Mouse (Mus musculus): ENCODE results near the gene Degs1. TPM values are rescaled to one million over a fixed set of nuclear protein-coding genes. Genes with fewer than 3 reads are reported as not detected.

Degs1 gene
- polyA plus RNA-seq, 1 experiment from 2014 or later: 82.9 TPM

DNA sequence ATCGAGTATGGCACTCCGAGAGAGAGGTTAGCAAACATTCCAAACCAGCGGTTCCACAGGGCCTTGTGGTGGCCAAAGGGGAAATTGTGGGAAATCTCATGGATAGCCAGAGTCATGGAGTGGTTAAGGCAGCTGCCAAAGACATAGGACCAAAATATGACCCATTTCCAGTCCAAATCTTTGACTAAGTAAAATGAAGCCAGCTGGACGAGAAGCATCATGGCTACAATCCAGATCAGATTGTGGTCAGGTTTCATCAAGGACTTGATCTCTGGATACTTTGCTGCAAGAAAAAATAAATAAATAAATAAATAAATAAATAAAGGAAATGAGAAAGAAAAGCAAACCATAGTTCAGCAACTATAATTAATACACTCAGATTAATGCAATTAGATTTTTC lies 3.2 kb downstream of the Degs1 start:
- H3K9ac ChIP-seq: no peak overlapping the region
- 0 out of 2 replicates have a peak, but pooled peaks cover 5% of the 10 kb centered on the region for H3K27me3 ChIP-seq
- ATAC-seq (ENCODE audit: low read depth): no peak
- no peak overlapping the region for H3K27ac ChIP-seq (replicated peaks)
- peaks cover 40% of the 10 kb centered on the region for H3K36me3 ChIP-seq
- WGBS: 95% methylated on average over 4 of the region's 4 CpGs
- H3K4me3 ChIP-seq: no peak overlapping the region
- H3K9me3 ChIP-seq: no peaks in the 10 kb centered on the region
- no peak overlapping the region for H3K4me2 ChIP-seq
- peaks cover 30% of the 10 kb centered on the region for H3K4me1 ChIP-seq (replicated peaks)

- Histone ChIP-seq H3K4me2 (no peak overlapping the region), H3K9ac (no peak overlapping the region), H3K9me3 (no peaks in the 10 kb centered on the region), H3K4me3 (no peak overlapping the region), H3K27me3 (no peaks in the 10 kb centered on the region), H3K27ac (replicated peaks) (no peak overlapping the region), H3K36me3 (peaks cover 51% of the 10 kb centered on the region), H3K4me1 (replicated peaks) (peaks cover 3% of the 10 kb centered on the region)
- ATAC-seq (ENCODE audit: low read depth): no peak
- 91% methylated on average over 6 of the region's 6 CpGs for WGBS
Observed at GRCm38 (mm10) chr1:182275109-182275508, 7.5 kb downstream of the Degs1 start.

- Histone ChIP-seq H3K27me3 (no peaks in the 10 kb centered on the region), H3K9me3 (no peaks in the 10 kb centered on the region), H3K4me2 (no peak overlapping the region), H3K9ac (no peak overlapping the region), H3K36me3 (peaks cover 25% of the 10 kb centered on the region), H3K27ac (replicated peaks) (no peak overlapping the region), H3K4me3 (no peak overlapping the region), H3K4me1 (replicated peaks) (no peaks in the 10 kb centered on the region)
- WGBS: 74% methylated on average over 5 of the region's 5 CpGs
- no peak for ATAC-seq (ENCODE audit: low read depth)
Observed at GRCm38 (mm10) chr1:182271632-182272031, 11.0 kb downstream of the Degs1 start.

DNA sequence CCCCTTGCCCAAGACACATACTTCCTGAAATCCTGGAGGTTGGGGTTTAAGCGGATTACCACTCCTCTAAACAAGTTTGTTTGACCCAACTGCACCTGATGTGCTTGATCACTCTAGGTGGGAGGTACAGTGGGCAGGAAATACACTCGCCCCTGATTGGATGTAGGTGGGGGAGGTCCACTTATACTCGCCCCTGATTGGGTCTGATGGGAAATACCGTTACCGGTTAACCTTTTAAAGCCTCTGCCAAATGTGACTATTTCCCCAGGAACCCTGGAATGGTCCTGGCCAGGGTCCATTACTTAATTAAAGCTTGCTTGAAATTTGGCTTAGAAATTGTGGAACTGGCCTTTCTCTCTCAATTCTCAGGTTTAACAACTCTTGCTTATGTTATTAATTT lies 11.5 kb downstream of the Degs1 start:
- 83% methylated on average over 5 of the region's 5 CpGs for WGBS
- peaks cover 22% of the 10 kb centered on the region for H3K36me3 ChIP-seq

DNA sequence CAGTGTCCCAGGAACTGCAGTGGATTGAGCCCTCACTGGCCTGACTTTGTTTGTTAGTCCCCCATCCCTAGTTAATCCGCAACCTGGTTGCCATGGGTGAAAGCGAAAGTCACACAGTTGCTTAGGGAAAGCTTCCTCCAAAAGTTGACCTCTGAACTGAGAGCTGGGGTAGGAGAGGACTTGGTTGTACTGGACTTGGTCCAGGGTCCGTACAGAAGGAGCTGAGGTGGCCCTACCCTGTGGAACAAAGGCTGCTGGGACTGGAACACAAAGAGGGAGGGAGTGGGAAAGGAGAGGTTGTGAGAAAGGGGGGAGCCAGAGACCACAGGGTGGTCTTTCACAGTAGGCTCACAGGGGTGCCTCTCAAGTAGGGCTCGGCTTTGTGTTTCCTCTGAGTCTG lies 14.3 kb downstream of the Degs1 start:
- H3K27me3 ChIP-seq: no peaks in the 10 kb centered on the region
- no peak overlapping the region for H3K27ac ChIP-seq (replicated peaks)
- H3K4me3 ChIP-seq: no peak overlapping the region
- WGBS: 46% methylated on average over 4 of the region's 4 CpGs
- H3K9ac ChIP-seq: no peak overlapping the region
- H3K4me2 ChIP-seq: no peak overlapping the region
- no peaks in the 10 kb centered on the region for H3K9me3 ChIP-seq
- no peak for ATAC-seq (ENCODE audit: low read depth)
- H3K36me3 ChIP-seq: peaks cover 11% of the 10 kb centered on the region; the same call in 1 of the 2 replicates
- no peaks in the 10 kb centered on the region for H3K4me1 ChIP-seq (replicated peaks)

More for the DNA sequence above, 11.5 kb downstream of the Degs1 start:
- Histone ChIP-seq H3K27me3 (no peaks in the 10 kb centered on the region), H3K4me1 (replicated peaks) (no peaks in the 10 kb centered on the region), H3K4me2 (no peak overlapping the region), H3K4me3 (no peak overlapping the region), H3K27ac (replicated peaks) (no peak overlapping the region), H3K9ac (no peak overlapping the region), H3K9me3 (no peaks in the 10 kb centered on the region)
- no peak for ATAC-seq (ENCODE audit: low read depth)

GRCm38 (mm10) chr1:182266028-182266525 lies 16.5 kb downstream of the Degs1 start:
- Histone ChIP-seq H3K9me3 (no peaks in the 10 kb centered on the region), H3K4me3 (no peak overlapping the region), H3K27ac (replicated peaks) (no peak overlapping the region), H3K9ac (no peak overlapping the region), H3K36me3 (no peaks in the 10 kb centered on the region), H3K4me2 (no peak overlapping the region), H3K27me3 (no peaks in the 10 kb centered on the region), H3K4me1 (replicated peaks) (no peaks in the 10 kb centered on the region)
- ATAC-seq (ENCODE audit: low read depth): no peak
- WGBS: 94% methylated on average over 11 of the region's 11 CpGs

DNA sequence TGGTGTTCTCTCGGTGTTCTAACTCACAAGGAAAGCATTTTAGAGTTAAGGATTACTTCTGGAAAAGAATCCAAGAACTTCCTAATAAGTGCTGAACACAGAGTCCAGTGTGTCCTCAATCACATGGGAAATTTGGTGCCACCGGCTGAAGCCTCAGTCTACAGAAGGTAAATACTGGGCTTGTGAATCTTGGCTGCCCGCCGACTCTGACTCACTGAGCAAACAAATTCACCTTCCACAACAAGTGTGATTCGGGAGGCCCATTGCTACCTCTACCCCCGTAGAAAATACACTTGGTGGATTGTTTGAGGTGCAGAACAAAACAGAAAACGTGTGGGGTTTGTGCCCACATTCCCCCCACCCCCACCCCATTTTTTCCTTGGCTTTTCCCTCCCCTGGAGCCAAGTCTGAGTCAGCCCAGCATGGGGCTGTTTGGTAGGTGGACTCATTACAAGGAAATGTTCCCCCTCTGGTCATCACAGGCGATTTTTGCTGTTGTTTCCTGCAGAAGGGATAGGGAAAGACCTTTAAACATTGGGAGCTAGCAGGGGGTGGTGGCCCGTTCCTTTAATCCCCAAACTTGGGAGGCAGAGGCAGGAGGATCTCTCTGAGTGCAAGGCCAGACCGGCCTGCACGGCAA lies 26.4 kb downstream of the Degs1 start:
- WGBS: 88% methylated on average over 11 of the region's 11 CpGs
- no peak for ATAC-seq (ENCODE audit: low read depth)
- no peak overlapping the region for H3K4me3 ChIP-seq
- H3K27ac ChIP-seq (replicated peaks): no peak overlapping the region
- H3K9me3 ChIP-seq: no peaks in the 10 kb centered on the region
- no peak overlapping the region for H3K9ac ChIP-seq
- no peaks in the 10 kb centered on the region for H3K27me3 ChIP-seq
- H3K4me2 ChIP-seq: no peak overlapping the region
- H3K4me1 ChIP-seq (replicated peaks): no peaks in the 10 kb centered on the region
- no peaks in the 10 kb centered on the region for H3K36me3 ChIP-seq

- H3K4me1 ChIP-seq (replicated peaks): no peaks in the 10 kb centered on the region
- H3K4me2 ChIP-seq: no peak overlapping the region
- ATAC-seq (ENCODE audit: low read depth): no peak
- no peaks in the 10 kb centered on the region for H3K36me3 ChIP-seq
- no peak overlapping the region for H3K9ac ChIP-seq
- no peaks in the 10 kb centered on the region for H3K27me3 ChIP-seq
- 91% methylated on average over 11 of the region's 11 CpGs for WGBS
- H3K9me3 ChIP-seq: no peaks in the 10 kb centered on the region
- no peak overlapping the region for H3K4me3 ChIP-seq
- no peak overlapping the region for H3K27ac ChIP-seq (replicated peaks)
Observed at GRCm38 (mm10) chr1:182255031-182255430, 27.6 kb downstream of the Degs1 start.

GRCm38 (mm10) chr1:182254618-182255017 lies 28.0 kb downstream of the Degs1 start:
- no peaks in the 10 kb centered on the region for H3K36me3 ChIP-seq
- H3K9ac ChIP-seq: no peak overlapping the region
- no peak overlapping the region for H3K27ac ChIP-seq (replicated peaks)
- 91% methylated on average over 8 of the region's 8 CpGs for WGBS
- no peak overlapping the region for H3K4me3 ChIP-seq
- ATAC-seq (ENCODE audit: low read depth): no peak
- H3K9me3 ChIP-seq: no peaks in the 10 kb centered on the region
- no peak overlapping the region for H3K4me2 ChIP-seq
- no peaks in the 10 kb centered on the region for H3K4me1 ChIP-seq (replicated peaks)
- no peaks in the 10 kb centered on the region for H3K27me3 ChIP-seq

DNA sequence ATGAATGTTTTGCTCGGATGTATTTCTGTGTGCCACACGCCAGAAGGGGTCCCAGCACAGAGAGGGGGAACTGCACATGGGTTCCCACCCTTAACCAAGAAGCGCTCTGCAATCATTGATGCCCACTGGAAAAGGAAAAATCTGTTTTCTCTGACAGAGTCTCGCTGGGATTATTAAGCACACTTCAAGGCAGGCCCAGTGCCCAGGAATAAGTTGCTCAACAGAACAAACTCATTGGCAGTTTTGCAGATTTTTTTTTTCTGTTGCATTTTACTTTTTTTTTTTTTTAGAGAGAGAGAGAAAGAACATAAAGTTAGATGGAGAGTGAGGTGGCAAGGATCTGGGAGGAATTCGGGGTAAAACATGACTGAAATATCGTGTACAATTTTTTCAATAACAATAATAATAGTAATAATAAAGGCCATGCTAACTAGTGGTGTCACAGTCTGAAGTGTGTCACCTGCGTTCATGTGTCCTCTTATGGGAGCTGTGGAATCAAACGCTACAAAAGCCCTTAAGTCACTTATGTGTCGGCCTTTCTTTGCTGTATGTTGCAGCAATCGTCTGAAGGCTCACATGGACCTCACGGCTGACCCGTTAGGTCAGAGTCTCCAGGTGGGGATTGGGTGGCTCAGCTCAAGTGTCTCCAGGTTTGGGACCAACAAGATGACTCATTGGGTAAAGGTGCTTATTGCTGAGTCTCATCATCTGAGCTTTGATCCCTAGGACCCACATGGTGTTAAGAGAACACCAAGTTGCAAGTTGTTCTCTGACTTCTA lies 28.7 kb downstream of the Degs1 start:
- no peaks in the 10 kb centered on the region for H3K4me1 ChIP-seq (replicated peaks)
- ATAC-seq (ENCODE audit: low read depth): no peak
- no peak overlapping the region for H3K4me3 ChIP-seq
- no peaks in the 10 kb centered on the region for H3K9me3 ChIP-seq
- no peak overlapping the region for H3K27ac ChIP-seq (replicated peaks)
- no peak overlapping the region for H3K9ac ChIP-seq
- no peaks in the 10 kb centered on the region for H3K36me3 ChIP-seq
- WGBS: 93% methylated on average over 12 of the region's 12 CpGs
- no peak overlapping the region for H3K4me2 ChIP-seq
- no peaks in the 10 kb centered on the region for H3K27me3 ChIP-seq

DNA sequence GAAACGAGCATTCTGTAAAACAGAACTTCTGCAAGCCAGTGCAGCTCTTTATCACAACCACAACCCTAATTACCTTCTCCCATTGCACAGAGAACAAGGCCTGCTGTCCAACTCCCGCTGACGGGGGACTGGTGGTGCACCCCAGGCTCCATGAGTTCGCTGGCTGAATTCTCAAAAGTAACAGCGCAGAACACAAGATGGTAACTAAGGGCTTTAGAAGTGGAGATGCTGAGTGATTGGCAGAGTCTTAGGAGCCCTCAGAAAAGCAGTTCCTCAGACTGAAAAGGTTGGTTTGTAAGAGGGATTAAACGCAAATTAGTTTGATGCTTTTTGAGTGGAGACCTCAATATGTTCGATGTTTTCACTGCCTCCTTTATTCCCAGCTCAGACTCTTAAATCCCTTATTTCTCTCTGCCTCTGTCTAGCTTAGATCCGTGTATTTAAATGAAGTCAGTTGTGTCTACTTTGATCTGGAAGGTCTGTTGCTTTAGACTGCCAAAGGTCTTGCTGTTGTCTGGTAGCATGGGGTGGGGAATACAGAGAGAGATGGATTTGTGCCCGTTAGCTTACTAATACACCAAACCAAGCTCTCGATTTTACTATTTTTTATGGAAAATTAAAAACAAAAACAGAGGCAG lies 30.0 kb downstream of the Degs1 start:
- ATAC-seq (ENCODE audit: low read depth): no peak
- Histone ChIP-seq H3K36me3 (no peaks in the 10 kb centered on the region), H3K27ac (replicated peaks) (no peak overlapping the region), H3K4me3 (no peak overlapping the region), H3K4me2 (no peak overlapping the region), H3K9me3 (no peaks in the 10 kb centered on the region), H3K9ac (no peak overlapping the region), H3K27me3 (no peaks in the 10 kb centered on the region), H3K4me1 (replicated peaks) (no peaks in the 10 kb centered on the region)
- 83% methylated on average over 10 of the region's 10 CpGs for WGBS

DNA sequence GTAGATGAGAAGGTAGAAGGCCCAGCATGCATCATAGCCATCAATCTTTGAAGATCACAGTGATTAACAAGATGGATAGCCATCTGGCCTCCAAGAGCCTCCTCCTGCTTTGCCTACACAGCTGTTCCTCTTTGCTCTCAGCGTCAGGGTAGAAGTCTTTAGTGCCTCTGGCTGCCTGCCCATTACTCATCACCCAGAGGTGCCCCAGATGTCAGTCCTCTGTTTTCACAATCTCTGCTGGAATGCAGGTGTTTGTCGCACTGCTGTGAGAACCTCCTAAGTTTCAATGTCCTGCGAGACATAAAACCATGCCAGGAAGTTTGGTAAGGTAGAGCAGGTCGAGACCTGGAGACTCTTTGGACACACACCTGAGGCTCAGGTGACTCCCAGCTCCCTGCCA lies 31.9 kb downstream of the Degs1 start:
- Histone ChIP-seq H3K36me3 (no peaks in the 10 kb centered on the region), H3K4me2 (no peak overlapping the region), H3K27me3 (no peaks in the 10 kb centered on the region), H3K4me3 (no peak overlapping the region), H3K4me1 (replicated peaks) (no peaks in the 10 kb centered on the region), H3K9me3 (no peaks in the 10 kb centered on the region), H3K27ac (replicated peaks) (no peak overlapping the region), H3K9ac (no peak overlapping the region)
- 74% methylated on average over 4 of the region's 4 CpGs for WGBS
- no peak for ATAC-seq (ENCODE audit: low read depth)

Data from neural tube, embryonic 13.5 days (tissue).